Mouse (Mus musculus) forebrain, embryonic 15.5 days (tissue): ENCODE measurements around the gene Prep. TPM values are rescaled to one million over a fixed set of nuclear protein-coding genes. Genes with fewer than 3 reads are reported as not detected.

Experiments used
- microRNA-seq: library from miRNA; unstranded; fragments of <30 nt; microRNA quantifications from one replicate; pipeline ENCODE4, GENCODE M21; 2016
- polyA plus RNA-seq: library from polyadenylated mRNA; unstranded; fragments of >200 nt; fragmentation: Nextera tagmentation; extraction: Ambion mirVana; gene quantifications from 2 replicates; pipeline ENCODE4 v1.2.1, GENCODE M21; 2015

Prep gene
- polyA plus RNA-seq, 1 experiment from 2014 or later: 19.2 TPM

Small RNA genes within 50 kb of the gene (microRNA-seq; reads per million reads assigned to microRNA genes)
- not detected for gene Gm23766

Other genes with a start within 250 kb of the Prep start
- 0.38 and 0.47 TPM in 2 replicates for gene Popdc3, start 110.9 kb downstream of the Prep start, polyA plus RNA-seq